Mouse (Mus musculus): ENCODE measurements around the gene Foxo3. TPM values are rescaled to one million over a fixed set of nuclear protein-coding genes. Genes with fewer than 3 reads are reported as not detected.

The Foxo3 gene
- polyA plus RNA-seq, 1 experiment from 2014 or later = 9.0 TPM

GRCm38 (mm10) chr10:42296559-42296958 is 20.0 kb upstream of the Foxo3 start:
- no peak overlapping the region for H3K9ac ChIP-seq
- no peaks in the 10 kb centered on the region for H3K4me1 ChIP-seq (ENCODE audit: insufficient read depth)
- H3K27ac ChIP-seq (ENCODE audit: low read depth) = no peak overlapping the region
- DNase-seq = no peak
- H3K27me3 ChIP-seq (ENCODE audit: insufficient read depth, low read length) = no peaks in the 10 kb centered on the region
- no peaks in the 10 kb centered on the region for H3K9me3 ChIP-seq (ENCODE audit: low read depth, low read length)
- no peak for TF ChIP-seq CTCF (IDR thresholded peaks at IDR 0.05; ENCODE audit: low read depth)
- no peaks in the 10 kb centered on the region for H3K36me3 ChIP-seq (ENCODE audit: insufficient read depth)
- H3K4me2 ChIP-seq = no peak overlapping the region
- no peak overlapping the region for H3K4me3 ChIP-seq (ENCODE audit: low read depth, low read length)
- no peak for ATAC-seq (ENCODE audit: insufficient read depth)
- 60% methylated on average over 4 of the region's 4 CpGs for WGBS

- ATAC-seq (ENCODE audit: insufficient read depth) (no peak), DNase-seq (peak; percentile 82)
- Histone ChIP-seq H3K27ac (ENCODE audit: low read depth) (no peak overlapping the region), H3K9ac (no peak overlapping the region), H3K4me3 (ENCODE audit: low read depth, low read length) (no peak overlapping the region), H3K27me3 (ENCODE audit: insufficient read depth, low read length) (no peaks in the 10 kb centered on the region), H3K4me1 (ENCODE audit: insufficient read depth) (no peaks in the 10 kb centered on the region), H3K9me3 (ENCODE audit: low read depth, low read length) (no peaks in the 10 kb centered on the region), H3K4me2 (no peak overlapping the region), H3K36me3 (ENCODE audit: insufficient read depth) (no peaks in the 10 kb centered on the region)
- 0% methylated on average over 1 of the region's 1 CpGs for WGBS
- TF ChIP-seq CTCF (IDR thresholded peaks at IDR 0.05; ENCODE audit: low read depth) = peak; percentile 74
Observed at GRCm38 (mm10) chr10:42295028-42295427, 18.5 kb upstream of the Foxo3 start.

- no peak for TF ChIP-seq CTCF (IDR thresholded peaks at IDR 0.05; ENCODE audit: low read depth)
- no peak overlapping the region for H3K27ac ChIP-seq (ENCODE audit: low read depth)
- DNase-seq (no peak), ATAC-seq (ENCODE audit: insufficient read depth) (no peak)
- H3K9ac ChIP-seq = no peak overlapping the region
- H3K4me2 ChIP-seq = no peak overlapping the region
- no peaks in the 10 kb centered on the region for H3K9me3 ChIP-seq (ENCODE audit: low read depth, low read length)
- H3K4me1 ChIP-seq (ENCODE audit: insufficient read depth) = no peaks in the 10 kb centered on the region
- H3K36me3 ChIP-seq (ENCODE audit: insufficient read depth) = no peaks in the 10 kb centered on the region
- H3K4me3 ChIP-seq (ENCODE audit: low read depth, low read length) = no peak overlapping the region
- 50% methylated on average over 2 of the region's 2 CpGs for WGBS
- H3K27me3 ChIP-seq (ENCODE audit: insufficient read depth, low read length) = no peaks in the 10 kb centered on the region
Observed at GRCm38 (mm10) chr10:42294392-42294791, 17.8 kb upstream of the Foxo3 start.

GRCm38 (mm10) chr10:42293877-42294276 is 17.3 kb upstream of the Foxo3 start:
- Histone ChIP-seq H3K27me3 (ENCODE audit: insufficient read depth, low read length) (no peaks in the 10 kb centered on the region), H3K9me3 (ENCODE audit: low read depth, low read length) (no peaks in the 10 kb centered on the region), H3K36me3 (ENCODE audit: insufficient read depth) (no peaks in the 10 kb centered on the region), H3K4me2 (no peak overlapping the region), H3K9ac (no peak overlapping the region), H3K27ac (ENCODE audit: low read depth) (no peak overlapping the region), H3K4me1 (ENCODE audit: insufficient read depth) (no peaks in the 10 kb centered on the region), H3K4me3 (ENCODE audit: low read depth, low read length) (no peak overlapping the region)
- 42% methylated on average over 4 of the region's 4 CpGs for WGBS
- DNase-seq = no peak
- TF ChIP-seq CTCF (IDR thresholded peaks at IDR 0.05; ENCODE audit: low read depth) = no peak
- ATAC-seq (ENCODE audit: insufficient read depth) = no peak

GRCm38 (mm10) chr10:42291360-42291759 is 14.8 kb upstream of the Foxo3 start:
- H3K9me3 ChIP-seq (ENCODE audit: low read depth, low read length) = 0 out of 2 replicates have a peak, but pooled peaks cover 3% of the 10 kb centered on the region
- no peaks in the 10 kb centered on the region for H3K27me3 ChIP-seq (ENCODE audit: insufficient read depth, low read length)
- H3K27ac ChIP-seq (ENCODE audit: low read depth) = no peak overlapping the region
- peak; percentile 79 for TF ChIP-seq CTCF (IDR thresholded peaks at IDR 0.05; ENCODE audit: low read depth)
- ATAC-seq (ENCODE audit: insufficient read depth) (no peak), DNase-seq (peak; percentile 73)
- no peaks in the 10 kb centered on the region for H3K36me3 ChIP-seq (ENCODE audit: insufficient read depth)
- no peaks in the 10 kb centered on the region for H3K4me1 ChIP-seq (ENCODE audit: insufficient read depth)
- no peak overlapping the region for H3K9ac ChIP-seq
- 47% methylated on average over 5 of the region's 5 CpGs for whole genome bisulfite sequencing
- no peak overlapping the region for H3K4me3 ChIP-seq (ENCODE audit: low read depth, low read length)
- no peak overlapping the region for H3K4me2 ChIP-seq

GRCm38 (mm10) chr10:42287666-42288065 is 11.1 kb upstream of the Foxo3 start:
- H3K9me3 ChIP-seq (ENCODE audit: low read depth, low read length) = peaks cover 5% of the 10 kb centered on the region; the same call in 1 of the 2 replicates
- no peak for TF ChIP-seq CTCF (IDR thresholded peaks at IDR 0.05; ENCODE audit: low read depth)
- H3K4me3 ChIP-seq (ENCODE audit: low read depth, low read length) = no peak overlapping the region
- H3K27ac ChIP-seq (ENCODE audit: low read depth) = no peak overlapping the region
- ATAC-seq (ENCODE audit: insufficient read depth) = no peak
- no peak overlapping the region for H3K4me2 ChIP-seq
- DNase-seq = peak; percentile 33
- H3K9ac ChIP-seq = no peak overlapping the region
- WGBS = 32% methylated on average over 1 of the region's 1 CpGs
- no peaks in the 10 kb centered on the region for H3K36me3 ChIP-seq (ENCODE audit: insufficient read depth)
- H3K27me3 ChIP-seq (ENCODE audit: insufficient read depth, low read length) = no peaks in the 10 kb centered on the region
- H3K4me1 ChIP-seq (ENCODE audit: insufficient read depth) = no peaks in the 10 kb centered on the region

GRCm38 (mm10) chr10:42278307-42278850 is 1.8 kb upstream of the Foxo3 start:
- DNase-seq (peak; percentile 40), ATAC-seq (ENCODE audit: insufficient read depth) (peak; percentile 4; the same call in 1 of the 2 replicates)
- H3K36me3 ChIP-seq (ENCODE audit: insufficient read depth) = peaks cover 7% of the 10 kb centered on the region
- under 1% methylated on average over 38 of the region's 38 CpGs for WGBS
- no peak for TF ChIP-seq CTCF (IDR thresholded peaks at IDR 0.05; ENCODE audit: low read depth)
- H3K4me2 ChIP-seq = peak overlapping the region; percentile 99
- H3K4me1 ChIP-seq (ENCODE audit: insufficient read depth) = peaks cover 11% of the 10 kb centered on the region
- peak overlapping the region; percentile 74 for H3K4me3 ChIP-seq (ENCODE audit: low read depth, low read length)
- peak overlapping the region; percentile 96 for H3K27ac ChIP-seq (ENCODE audit: low read depth)
- peak overlapping the region; percentile 68 for H3K9ac ChIP-seq
- H3K27me3 ChIP-seq (ENCODE audit: insufficient read depth, low read length) = no peaks in the 10 kb centered on the region
- H3K9me3 ChIP-seq (ENCODE audit: low read depth, low read length) = no peaks in the 10 kb centered on the region

Measured in lung, embryonic 14.5 days (tissue).